Mouse (Mus musculus) midbrain, embryonic 15.5 days (tissue): ENCODE data around the gene Cxcl10. TPM values are rescaled to one million over a fixed set of nuclear protein-coding genes. Genes with fewer than 3 reads are reported as not detected.
A peak's percentile ranks its signal among the peaks of the same experiment; 100 is the strongest.

Source experiments
- ATAC-seq: fragments of 200-750 bp; cut with Nextera tagmentation; replicated peaks from 2 replicates; pipeline ENCODE4 v1.8.0; 2017; ENCODE audit warnings: moderate TSS enrichment
- H3K27ac ChIP-seq: fragments of 300-500 bp; sonication (generic); 2 replicates; pipeline ENCODE4 v1.5.1; 2015; ENCODE audit warnings: mild to moderate bottlenecking, inconsistent platforms
- H3K27me3 ChIP-seq: fragments of 300-500 bp; sonication (generic); replicated peaks from 2 replicates; pipeline ENCODE4 v1.6.1; 2015; ENCODE audit warnings: inconsistent platforms
- H3K36me3 ChIP-seq: fragments of 300-500 bp; sonication (generic); replicated peaks from 2 replicates; pipeline ENCODE4 v1.6.1; 2015; ENCODE audit warnings: inconsistent platforms
- H3K4me1 ChIP-seq: fragments of 300-500 bp; sonication (generic); 2 replicates; pipeline ENCODE4 v1.6.1; 2015; ENCODE audit warnings: inconsistent platforms
- H3K4me2 ChIP-seq: fragments of 300-500 bp; sonication (generic); 2 replicates; pipeline ENCODE4 v1.6.1; 2015; ENCODE audit warnings: inconsistent platforms, mild to moderate bottlenecking, moderate library complexity
- H3K4me3 ChIP-seq: fragments of 300-500 bp; sonication (generic); 2 replicates; pipeline ENCODE4 v1.5.1; 2015; ENCODE audit warnings: mild to moderate bottlenecking, inconsistent platforms
- H3K9ac ChIP-seq: fragments of 300-500 bp; sonication (generic); 2 replicates; pipeline ENCODE4 v1.6.1; 2015; ENCODE audit warnings: mild to moderate bottlenecking, inconsistent platforms
- H3K9me3 ChIP-seq: fragments of 300-500 bp; sonication (generic); 2 replicates; pipeline ENCODE4 v1.6.1; 2016; ENCODE audit warnings: inconsistent platforms
- WGBS: fragments of 180-500 bp; shearing (Covaris S2); methylation state at CpG from one replicate; pipeline ENCODE4 v1.1.7; 2015; ENCODE audit warnings: mixed read lengths; 5-methylcytosine and 5-hydroxymethylcytosine counted together
- polyA plus RNA-seq: library from polyadenylated mRNA; unstranded; fragments of >200 nt; fragmentation: Nextera tagmentation; extraction: Ambion mirVana; gene quantifications from 2 replicates; pipeline ENCODE4 v1.2.1, GENCODE M21; 2015

Cxcl10 gene
- polyA plus RNA-seq, 1 experiment from 2014 or later = 0.21 TPM

- H3K9me3 ChIP-seq = no peaks in the 10 kb centered on the region
- 65% methylated on average over 9 of the region's 9 CpGs for WGBS
- ATAC-seq = peak; percentile 57
- H3K27me3 ChIP-seq = no peaks in the 10 kb centered on the region
- no peak overlapping the region for H3K9ac ChIP-seq
- H3K4me3 ChIP-seq = no peak overlapping the region
- H3K27ac ChIP-seq = no peak overlapping the region
- H3K4me2 ChIP-seq = no peak overlapping the region
- H3K4me1 ChIP-seq = no peaks in the 10 kb centered on the region
- no peaks in the 10 kb centered on the region for H3K36me3 ChIP-seq
Observed at GRCm38 (mm10) chr5:92382349-92382679, 33.6 kb upstream of the Cxcl10 start.

DNA sequence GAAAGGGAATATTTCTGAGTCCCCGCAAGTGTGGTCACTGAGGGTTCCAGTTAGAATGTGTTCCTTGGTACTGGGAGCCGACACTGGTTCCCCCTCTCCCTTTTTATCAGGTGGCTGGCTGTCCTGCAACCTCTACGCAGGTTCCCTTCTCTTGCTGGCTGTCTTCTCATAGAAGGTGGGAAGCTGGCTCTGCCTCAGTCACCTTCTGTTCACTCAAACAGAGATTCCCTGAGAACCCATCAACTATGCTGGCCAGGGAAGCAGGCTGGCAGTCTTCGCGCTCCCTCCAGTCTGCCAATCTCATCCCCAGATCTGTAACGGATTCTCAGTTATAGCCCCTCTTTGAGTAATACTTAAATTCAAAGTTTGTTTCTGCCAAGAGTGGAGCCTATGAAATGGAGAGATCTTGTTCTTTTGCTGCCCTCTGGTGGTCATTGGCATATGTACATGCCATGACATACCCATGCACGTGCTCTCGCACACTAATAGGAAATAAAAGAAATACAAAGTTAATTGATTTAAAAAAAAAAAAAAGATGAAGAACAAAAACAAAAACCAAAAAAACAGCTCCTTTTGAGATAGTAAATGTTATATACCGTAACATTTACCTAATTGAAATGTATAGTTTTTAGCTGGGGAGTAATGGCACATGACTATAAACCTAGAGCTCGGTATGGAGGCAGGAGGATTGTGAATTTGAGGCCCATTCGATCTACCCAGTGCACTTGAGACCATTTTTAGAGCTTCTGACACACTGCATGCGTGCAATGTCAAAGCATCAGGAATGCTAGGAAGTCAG lies 33.1 kb upstream of the Cxcl10 start:
- Histone ChIP-seq H3K4me3 (no peak overlapping the region), H3K9me3 (no peaks in the 10 kb centered on the region), H3K27me3 (no peaks in the 10 kb centered on the region), H3K27ac (no peak overlapping the region), H3K4me2 (no peak overlapping the region), H3K9ac (no peak overlapping the region), H3K36me3 (no peaks in the 10 kb centered on the region), H3K4me1 (peaks cover 4% of the 10 kb centered on the region)
- ATAC-seq = peak; percentile 87
- 36% methylated on average over 12 of the region's 12 CpGs for WGBS

- no peaks in the 10 kb centered on the region for H3K9me3 ChIP-seq
- no peak overlapping the region for H3K27ac ChIP-seq
- no peaks in the 10 kb centered on the region for H3K27me3 ChIP-seq
- no peak for ATAC-seq
- 0 out of 2 replicates have a peak overlapping the region, but pooled peaks have one; percentile 4 for H3K4me2 ChIP-seq
- H3K36me3 ChIP-seq = no peaks in the 10 kb centered on the region
- H3K4me1 ChIP-seq = peaks cover 5% of the 10 kb centered on the region
- H3K4me3 ChIP-seq = no peak overlapping the region
- no peak overlapping the region for H3K9ac ChIP-seq
- WGBS = 30% methylated on average over 13 of the region's 13 CpGs
Observed at GRCm38 (mm10) chr5:92376795-92377405, 28.2 kb upstream of the Cxcl10 start.

DNA sequence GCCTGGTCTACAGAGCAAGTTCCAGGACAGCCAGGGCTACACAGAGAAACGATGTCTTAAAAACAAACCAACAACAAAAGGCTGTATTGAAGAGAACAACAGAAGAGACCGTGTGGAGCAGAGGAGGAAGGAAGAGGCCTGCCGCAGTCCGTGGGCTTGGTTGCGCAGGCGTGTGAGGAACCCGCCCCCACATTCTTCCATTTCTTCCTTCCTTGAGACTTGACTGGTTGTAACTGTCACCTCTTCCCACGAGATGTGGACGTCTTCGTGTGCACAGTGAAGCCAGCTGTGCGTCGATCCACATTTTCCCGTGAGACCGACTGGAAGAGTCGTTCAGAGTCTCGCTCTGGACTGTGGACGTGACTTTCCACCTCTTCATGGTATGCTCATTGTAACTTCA lies 26.7 kb upstream of the Cxcl10 start:
- H3K4me1 ChIP-seq = peaks cover 5% of the 10 kb centered on the region
- no peak for ATAC-seq
- H3K4me2 ChIP-seq = no peak overlapping the region
- no peak overlapping the region for H3K27ac ChIP-seq
- H3K27me3 ChIP-seq = no peaks in the 10 kb centered on the region
- H3K9ac ChIP-seq = no peak overlapping the region
- H3K4me3 ChIP-seq = no peak overlapping the region
- WGBS = 83% methylated on average over 17 of the region's 17 CpGs
- no peaks in the 10 kb centered on the region for H3K9me3 ChIP-seq
- no peaks in the 10 kb centered on the region for H3K36me3 ChIP-seq

- no peak overlapping the region for H3K27ac ChIP-seq
- H3K9ac ChIP-seq = no peak overlapping the region
- ATAC-seq = no peak
- peaks cover 5% of the 10 kb centered on the region for H3K4me1 ChIP-seq
- H3K4me3 ChIP-seq = no peak overlapping the region
- H3K9me3 ChIP-seq = no peaks in the 10 kb centered on the region
- H3K27me3 ChIP-seq = no peaks in the 10 kb centered on the region
- WGBS = 79% methylated on average over 6 of the region's 6 CpGs
- no peaks in the 10 kb centered on the region for H3K36me3 ChIP-seq
- no peak overlapping the region for H3K4me2 ChIP-seq
Observed at GRCm38 (mm10) chr5:92374721-92375142, 26.0 kb upstream of the Cxcl10 start.

DNA sequence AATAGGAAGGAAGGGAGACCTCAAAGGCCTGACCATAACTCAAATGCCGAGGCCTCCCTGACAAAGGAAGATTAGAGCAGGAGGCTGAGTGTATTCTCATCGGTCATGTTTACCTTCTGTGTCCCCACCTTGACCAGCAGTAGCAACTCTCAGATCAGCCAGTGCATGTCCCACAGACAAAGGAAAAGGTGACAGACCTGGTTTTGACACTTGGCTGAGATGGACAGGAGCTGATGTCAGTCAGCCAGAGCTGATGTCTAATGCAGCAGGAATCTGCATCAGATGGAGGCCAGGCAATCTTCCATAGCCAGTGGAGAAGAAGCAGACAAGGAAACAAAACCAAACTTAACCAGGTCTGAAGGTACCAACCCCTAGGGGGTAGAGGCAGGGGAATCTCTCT lies 23.9 kb upstream of the Cxcl10 start:
- 76% methylated on average over 2 of the region's 2 CpGs for WGBS
- ATAC-seq = no peak
- no peak overlapping the region for H3K4me2 ChIP-seq
- H3K36me3 ChIP-seq = no peaks in the 10 kb centered on the region
- no peak overlapping the region for H3K4me3 ChIP-seq
- H3K9me3 ChIP-seq = no peaks in the 10 kb centered on the region
- no peak overlapping the region for H3K27ac ChIP-seq
- H3K4me1 ChIP-seq = peaks cover 5% of the 10 kb centered on the region
- no peak overlapping the region for H3K9ac ChIP-seq
- no peaks in the 10 kb centered on the region for H3K27me3 ChIP-seq

GRCm38 (mm10) chr5:92371361-92371976 lies 22.8 kb upstream of the Cxcl10 start:
- ATAC-seq = 0 out of 2 replicates have a peak, but pooled peaks have one; percentile 45
- Histone ChIP-seq H3K9me3 (no peaks in the 10 kb centered on the region), H3K4me2 (no peak overlapping the region), H3K27me3 (no peaks in the 10 kb centered on the region), H3K27ac (no peak overlapping the region), H3K9ac (no peak overlapping the region), H3K4me1 (no peaks in the 10 kb centered on the region), H3K36me3 (no peaks in the 10 kb centered on the region), H3K4me3 (no peak overlapping the region)
- WGBS = 56% methylated on average over 14 of the region's 14 CpGs

DNA sequence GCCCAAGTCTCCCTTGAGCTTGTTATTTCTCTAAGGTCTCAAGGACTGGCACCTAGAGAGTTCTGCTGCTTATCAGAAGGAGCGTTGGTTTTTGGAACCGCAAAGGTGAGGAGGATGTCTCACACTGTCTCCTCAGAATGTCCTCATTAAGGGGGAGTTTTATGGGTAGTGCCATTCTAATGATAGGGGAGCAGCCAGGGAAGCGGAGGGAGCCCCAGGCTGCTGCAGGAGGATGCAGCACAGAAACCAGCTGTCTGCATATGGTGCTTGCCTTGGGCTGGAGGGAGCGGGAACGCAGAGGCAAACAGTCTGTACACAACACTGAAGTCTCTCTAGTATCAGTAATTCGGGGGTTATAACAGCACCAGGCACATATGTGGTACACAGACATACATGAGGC lies 22.2 kb upstream of the Cxcl10 start:
- no peak overlapping the region for H3K4me3 ChIP-seq

GRCm38 (mm10) chr5:92370392-92370791 lies 21.7 kb upstream of the Cxcl10 start:
- no peak overlapping the region for H3K4me2 ChIP-seq
- WGBS = 88% methylated on average over 6 of the region's 6 CpGs
- no peak for ATAC-seq
- no peaks in the 10 kb centered on the region for H3K9me3 ChIP-seq
- H3K27ac ChIP-seq = no peak overlapping the region
- no peaks in the 10 kb centered on the region for H3K27me3 ChIP-seq
- no peaks in the 10 kb centered on the region for H3K4me1 ChIP-seq
- H3K9ac ChIP-seq = no peak overlapping the region
- H3K36me3 ChIP-seq = no peaks in the 10 kb centered on the region
- H3K4me3 ChIP-seq = no peak overlapping the region

More for the DNA sequence above, 22.2 kb upstream of the Cxcl10 start:
- Histone ChIP-seq H3K4me2 (no peak overlapping the region), H3K9me3 (no peaks in the 10 kb centered on the region), H3K27me3 (no peaks in the 10 kb centered on the region), H3K4me1 (no peaks in the 10 kb centered on the region), H3K9ac (no peak overlapping the region), H3K27ac (no peak overlapping the region), H3K36me3 (no peaks in the 10 kb centered on the region)
- ATAC-seq = no peak
- 83% methylated on average over 6 of the region's 6 CpGs for WGBS

DNA sequence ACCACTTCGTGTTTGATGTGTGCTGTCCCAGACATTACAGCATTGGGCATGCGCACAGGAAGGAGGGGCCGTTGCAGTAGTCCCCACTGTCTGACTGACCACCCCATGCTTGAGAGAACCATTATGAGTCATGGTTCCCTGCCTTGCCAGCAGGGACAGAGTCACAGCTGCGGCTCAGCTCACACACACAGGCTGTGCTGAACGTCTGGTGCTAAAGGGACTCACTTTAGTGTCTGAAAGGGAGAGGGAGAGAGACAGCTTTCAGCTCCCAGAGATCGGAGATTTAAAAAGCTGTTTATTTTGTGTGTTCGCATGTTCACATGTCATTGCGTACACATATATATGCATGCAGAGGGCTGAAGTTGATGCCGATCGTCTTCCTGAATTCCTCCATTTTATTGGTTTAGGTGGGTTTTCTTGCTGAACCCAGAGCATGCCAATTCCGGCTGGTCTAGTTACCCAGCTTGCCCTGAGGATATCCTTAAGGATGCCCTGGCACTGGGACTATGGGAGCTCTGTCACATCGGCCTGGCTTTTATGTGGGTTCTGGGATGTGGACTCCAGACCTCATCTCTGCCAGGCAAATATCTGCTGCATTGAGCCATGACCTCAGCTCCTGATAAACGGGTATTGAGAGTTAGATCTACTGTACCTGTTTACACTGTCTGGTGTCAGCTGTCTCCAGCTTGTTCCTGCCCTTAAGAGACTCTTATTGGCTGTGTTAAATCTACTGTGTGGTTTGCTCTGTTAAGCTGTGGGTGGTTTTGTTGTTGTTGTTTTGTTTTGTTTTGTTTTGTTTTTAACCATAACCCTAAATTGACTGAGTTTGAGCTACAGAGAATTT lies 20.7 kb upstream of the Cxcl10 start:
- H3K4me1 ChIP-seq = no peaks in the 10 kb centered on the region
- no peak overlapping the region for H3K9ac ChIP-seq
- H3K9me3 ChIP-seq = no peaks in the 10 kb centered on the region
- ATAC-seq = peak; percentile 65; the same call in 1 of the 2 replicates
- no peak overlapping the region for H3K4me2 ChIP-seq
- H3K4me3 ChIP-seq = no peak overlapping the region
- 66% methylated on average over 13 of the region's 13 CpGs for WGBS
- H3K27me3 ChIP-seq = no peaks in the 10 kb centered on the region
- H3K27ac ChIP-seq = no peak overlapping the region
- no peaks in the 10 kb centered on the region for H3K36me3 ChIP-seq

DNA sequence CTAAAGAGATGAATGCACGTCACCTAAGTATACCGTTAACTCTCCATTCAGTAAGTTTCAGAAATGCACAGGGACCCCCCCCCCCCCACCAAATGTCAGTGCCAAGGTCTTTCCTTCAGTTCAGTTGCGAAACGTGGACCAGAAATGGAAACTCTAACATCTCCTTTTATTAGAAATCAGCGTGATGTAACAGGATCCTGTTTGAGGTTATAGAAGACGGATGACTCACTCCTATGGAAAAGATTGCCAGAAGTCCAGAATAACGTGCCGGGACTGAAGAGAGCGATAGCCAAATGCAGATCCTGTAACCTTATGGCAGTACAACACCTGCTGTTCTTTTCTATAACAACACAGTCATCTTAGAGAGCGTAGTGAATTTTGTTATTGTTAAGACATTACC lies 19.7 kb upstream of the Cxcl10 start:
- 85% methylated on average over 10 of the region's 10 CpGs for WGBS
- Histone ChIP-seq H3K4me3 (no peak overlapping the region), H3K36me3 (no peaks in the 10 kb centered on the region), H3K4me2 (no peak overlapping the region), H3K9ac (no peak overlapping the region), H3K27ac (no peak overlapping the region), H3K4me1 (no peaks in the 10 kb centered on the region), H3K27me3 (no peaks in the 10 kb centered on the region), H3K9me3 (no peaks in the 10 kb centered on the region)
- ATAC-seq = no peak

DNA sequence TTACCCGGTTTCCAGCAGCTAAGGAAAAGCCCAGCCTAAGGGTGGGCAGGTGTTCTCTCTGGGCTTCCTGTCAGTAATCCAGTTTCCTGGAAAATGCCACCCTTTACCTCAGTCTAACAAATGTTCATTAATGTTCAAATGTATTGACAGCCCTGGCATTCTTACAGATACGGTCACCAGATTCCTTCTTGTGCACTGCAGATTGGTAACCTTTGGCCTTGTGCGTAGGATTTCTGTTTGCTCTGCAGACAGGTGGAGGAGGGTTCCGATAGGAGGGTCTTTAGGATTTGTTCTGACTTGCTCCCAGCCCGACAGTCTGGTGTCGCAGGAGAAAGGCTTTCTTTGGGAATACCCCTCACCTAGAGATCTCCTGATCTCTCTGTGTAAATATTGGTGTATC lies 17.9 kb upstream of the Cxcl10 start:
- Histone ChIP-seq H3K9me3 (no peaks in the 10 kb centered on the region), H3K27ac (no peak overlapping the region), H3K4me1 (peaks cover 3% of the 10 kb centered on the region; the same call in 1 of the 2 replicates), H3K36me3 (no peaks in the 10 kb centered on the region), H3K9ac (no peak overlapping the region), H3K27me3 (no peaks in the 10 kb centered on the region), H3K4me3 (no peak overlapping the region), H3K4me2 (no peak overlapping the region)
- WGBS = 79% methylated on average over 6 of the region's 6 CpGs
- no peak for ATAC-seq
